Mouse (Mus musculus): ENCODE measurements around the gene Larp4. TPM values are rescaled to one million over a fixed set of nuclear protein-coding genes. Genes with fewer than 3 reads are reported as not detected.

The Larp4 gene
- polyA plus RNA-seq, 1 experiment from 2014 or later = 35.8 TPM

DNA sequence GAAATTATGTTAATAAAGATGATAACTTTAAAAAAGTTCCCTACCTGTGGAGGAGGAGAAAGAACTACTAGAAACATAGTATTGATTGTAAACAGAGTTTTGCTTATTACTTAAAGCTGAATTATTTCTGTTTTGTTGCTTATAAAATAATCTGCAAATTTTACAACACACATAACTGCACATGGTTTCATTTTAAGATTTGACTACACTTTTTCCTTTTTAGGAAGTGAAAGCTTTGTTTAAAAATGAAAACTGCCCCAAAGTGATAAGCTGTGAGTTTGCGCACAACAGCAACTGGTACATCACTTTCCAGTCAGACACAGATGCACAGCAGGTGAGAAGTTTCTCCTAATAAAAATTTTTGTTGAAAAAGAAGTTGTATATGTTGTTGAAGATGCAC is 23.2 kb downstream of the Larp4 start:
- WGBS (ENCODE audit: insufficient replicate concordance) = 98% methylated on average over 1 of the region's 1 CpGs
- Histone ChIP-seq H3K9ac (ENCODE audit: low read depth, low read length) (no peak overlapping the region), H3K4me3 (ENCODE audit: low read depth, low read length) (no peak overlapping the region), H3K4me1 (ENCODE audit: control insufficient read depth, insufficient read depth, low read length) (no peaks in the 10 kb centered on the region), H3K4me2 (no peak overlapping the region), H3K36me3 (ENCODE audit: control insufficient read depth, insufficient read depth, low read length) (peaks cover 21% of the 10 kb centered on the region), H3K27me3 (ENCODE audit: control insufficient read depth, insufficient read depth, low read length) (no peaks in the 10 kb centered on the region), H3K9me3 (replicated peaks; ENCODE audit: control insufficient read depth, low read length) (no peaks in the 10 kb centered on the region), H3K27ac (ENCODE audit: low read depth, low read length) (no peak overlapping the region)
- no peak for ATAC-seq (replicated peaks; ENCODE audit: insufficient number of reproducible peaks, low FRiP score, low TSS enrichment)

DNA sequence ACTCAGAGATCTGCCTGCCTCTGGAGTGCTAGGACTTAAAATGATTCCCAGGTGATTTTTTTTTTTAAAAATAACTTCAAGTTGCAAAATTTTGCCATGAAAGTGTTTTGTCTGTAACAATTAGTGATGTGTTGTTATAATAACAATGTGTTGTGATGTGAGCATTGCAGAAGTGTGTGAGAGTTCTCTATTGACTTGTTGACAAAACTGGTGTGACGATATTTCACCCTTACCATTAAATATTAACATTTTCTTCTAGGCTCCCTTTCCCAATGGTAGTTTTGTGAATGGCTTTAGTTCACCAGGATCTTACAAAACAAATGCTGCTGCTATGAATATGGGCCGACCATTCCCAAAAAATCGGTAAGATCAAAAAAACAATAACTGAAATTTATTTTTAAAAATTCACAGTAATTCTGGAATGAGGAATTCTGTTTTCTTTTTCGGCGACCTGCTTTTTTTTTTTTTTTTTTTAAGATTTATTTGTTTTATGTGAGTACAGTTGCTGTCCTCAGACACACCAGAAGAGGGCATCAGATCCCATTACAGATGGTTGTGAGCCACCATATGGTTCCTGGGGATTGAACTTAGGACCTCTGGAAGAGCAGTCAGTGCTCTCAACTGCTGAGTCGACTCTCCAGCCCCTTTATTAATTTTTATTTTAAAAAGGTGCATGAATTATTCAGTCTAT is 27.4 kb downstream of the Larp4 start:
- Histone ChIP-seq H3K27ac (ENCODE audit: low read depth, low read length) (no peak overlapping the region), H3K9me3 (replicated peaks; ENCODE audit: control insufficient read depth, low read length) (no peaks in the 10 kb centered on the region), H3K36me3 (ENCODE audit: control insufficient read depth, insufficient read depth, low read length) (peaks cover 14% of the 10 kb centered on the region), H3K4me2 (no peak overlapping the region), H3K4me1 (ENCODE audit: control insufficient read depth, insufficient read depth, low read length) (no peaks in the 10 kb centered on the region), H3K4me3 (ENCODE audit: low read depth, low read length) (no peak overlapping the region), H3K9ac (ENCODE audit: low read depth, low read length) (no peak overlapping the region), H3K27me3 (ENCODE audit: control insufficient read depth, insufficient read depth, low read length) (no peaks in the 10 kb centered on the region)
- ATAC-seq (replicated peaks; ENCODE audit: insufficient number of reproducible peaks, low FRiP score, low TSS enrichment) = no peak
- WGBS (ENCODE audit: insufficient replicate concordance) = 92% methylated on average over 6 of the region's 6 CpGs

- Histone ChIP-seq H3K27me3 (ENCODE audit: control insufficient read depth, insufficient read depth, low read length) (no peaks in the 10 kb centered on the region), H3K36me3 (ENCODE audit: control insufficient read depth, insufficient read depth, low read length) (peaks cover 23% of the 10 kb centered on the region), H3K4me3 (ENCODE audit: low read depth, low read length) (no peak overlapping the region), H3K4me1 (ENCODE audit: control insufficient read depth, insufficient read depth, low read length) (no peaks in the 10 kb centered on the region), H3K9ac (ENCODE audit: low read depth, low read length) (no peak overlapping the region), H3K4me2 (no peak overlapping the region), H3K9me3 (replicated peaks; ENCODE audit: control insufficient read depth, low read length) (no peaks in the 10 kb centered on the region), H3K27ac (ENCODE audit: low read depth, low read length) (no peak overlapping the region)
- ATAC-seq (replicated peaks; ENCODE audit: insufficient number of reproducible peaks, low FRiP score, low TSS enrichment) = no peak
- WGBS (ENCODE audit: insufficient replicate concordance) = 98% methylated on average over 1 of the region's 1 CpGs
Measured at GRCm38 (mm10) chr15:99999390-99999789, 29.5 kb downstream of the Larp4 start.

DNA sequence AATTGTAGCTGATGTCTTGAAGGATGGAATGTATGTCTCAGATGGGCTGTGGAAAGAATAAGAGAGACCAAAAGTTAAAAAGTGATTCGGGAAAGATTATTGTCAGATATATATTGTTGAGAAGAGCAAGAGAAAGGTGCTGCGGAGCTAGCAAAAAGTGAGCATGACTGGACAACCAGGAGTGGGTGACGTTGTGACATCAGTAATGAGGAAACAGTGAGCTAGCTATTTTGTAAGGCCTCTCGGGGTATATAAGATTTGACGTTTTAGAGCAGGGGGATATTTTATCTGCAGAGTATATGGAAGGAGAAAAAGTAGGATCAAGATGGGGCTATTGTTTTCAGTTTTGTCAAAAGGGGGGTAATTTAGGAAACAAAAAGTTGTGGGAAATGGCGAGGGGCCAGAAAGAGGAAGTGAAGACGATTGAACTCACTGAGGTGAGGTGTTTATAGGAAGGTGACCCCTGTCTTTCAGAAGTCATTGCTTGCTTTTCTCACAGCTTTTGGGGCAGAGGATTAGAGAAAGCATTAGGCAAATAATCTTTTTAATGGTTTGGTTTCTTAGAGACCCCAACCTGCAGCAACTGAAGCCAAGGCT is 34.9 kb downstream of the Larp4 start:
- H3K9ac ChIP-seq (ENCODE audit: low read depth, low read length) = no peak overlapping the region
- no peaks in the 10 kb centered on the region for H3K27me3 ChIP-seq (ENCODE audit: control insufficient read depth, insufficient read depth, low read length)
- no peak overlapping the region for H3K4me3 ChIP-seq (ENCODE audit: low read depth, low read length)
- H3K27ac ChIP-seq (ENCODE audit: low read depth, low read length) = no peak overlapping the region
- H3K4me2 ChIP-seq = no peak overlapping the region
- WGBS (ENCODE audit: insufficient replicate concordance) = 87% methylated on average over 7 of the region's 7 CpGs
- no peak for ATAC-seq (replicated peaks; ENCODE audit: insufficient number of reproducible peaks, low FRiP score, low TSS enrichment)
- H3K4me1 ChIP-seq (ENCODE audit: control insufficient read depth, insufficient read depth, low read length) = no peaks in the 10 kb centered on the region
- H3K9me3 ChIP-seq (replicated peaks; ENCODE audit: control insufficient read depth, low read length) = no peaks in the 10 kb centered on the region
- H3K36me3 ChIP-seq (ENCODE audit: control insufficient read depth, insufficient read depth, low read length) = peaks cover 31% of the 10 kb centered on the region

DNA sequence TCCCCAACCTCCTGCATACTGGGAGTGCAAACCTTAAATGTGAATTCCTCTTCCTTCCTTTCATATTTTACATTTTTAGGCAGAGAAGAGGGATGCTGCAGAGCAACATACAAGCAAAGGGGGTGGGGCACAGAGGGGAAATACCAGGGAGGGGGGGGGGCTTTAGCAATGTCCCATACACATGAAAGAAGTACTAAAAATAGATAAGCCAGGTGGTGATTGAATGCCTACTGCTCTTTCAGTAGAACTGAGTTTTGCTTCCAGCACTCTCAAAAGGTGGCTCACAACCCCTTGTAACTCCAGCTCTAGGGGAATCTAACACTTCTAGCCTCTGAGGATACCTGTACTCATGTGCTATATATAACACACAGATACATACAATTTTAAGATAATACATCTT is 36.3 kb downstream of the Larp4 start:
- Histone ChIP-seq H3K4me3 (ENCODE audit: low read depth, low read length) (no peak overlapping the region), H3K9me3 (replicated peaks; ENCODE audit: control insufficient read depth, low read length) (no peaks in the 10 kb centered on the region), H3K36me3 (ENCODE audit: control insufficient read depth, insufficient read depth, low read length) (peaks cover 31% of the 10 kb centered on the region), H3K9ac (ENCODE audit: low read depth, low read length) (no peak overlapping the region), H3K4me2 (no peak overlapping the region), H3K27ac (ENCODE audit: low read depth, low read length) (no peak overlapping the region), H3K4me1 (ENCODE audit: control insufficient read depth, insufficient read depth, low read length) (no peaks in the 10 kb centered on the region), H3K27me3 (ENCODE audit: control insufficient read depth, insufficient read depth, low read length) (no peaks in the 10 kb centered on the region)
- no peak for ATAC-seq (replicated peaks; ENCODE audit: insufficient number of reproducible peaks, low FRiP score, low TSS enrichment)

DNA sequence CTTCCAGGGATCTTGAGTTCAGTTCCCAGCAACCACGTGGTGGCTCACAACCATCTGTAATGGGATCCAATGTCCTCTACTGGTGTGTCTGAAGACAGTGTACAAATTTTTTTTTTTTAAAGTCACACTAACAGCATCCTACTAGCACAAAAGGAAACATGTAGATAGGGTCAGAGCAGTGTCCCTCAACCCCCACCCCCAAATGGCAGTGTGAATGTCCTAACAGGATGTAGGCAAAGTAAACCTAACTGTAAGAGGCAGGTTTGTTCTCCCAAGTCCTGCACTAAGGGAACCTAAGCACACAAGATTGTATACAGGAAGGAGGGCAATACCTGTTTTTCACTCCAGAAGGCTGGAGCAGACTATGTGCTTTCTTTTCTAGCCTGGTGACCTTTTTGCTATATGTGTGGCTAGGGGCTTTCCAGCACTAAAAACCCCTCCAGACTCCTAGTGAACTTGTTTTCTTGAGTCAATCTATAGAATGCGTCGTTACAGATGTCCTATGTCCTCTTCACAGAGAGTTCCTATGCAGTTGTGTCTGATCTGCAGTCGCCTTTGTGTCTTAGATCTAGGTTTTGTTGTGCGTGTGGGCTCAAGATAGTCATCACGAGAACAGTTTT is 48.5 kb downstream of the Larp4 start:
- 80% methylated on average over 6 of the region's 6 CpGs for WGBS (ENCODE audit: insufficient replicate concordance)
- no peak overlapping the region for H3K9ac ChIP-seq (ENCODE audit: low read depth, low read length)
- H3K9me3 ChIP-seq (replicated peaks; ENCODE audit: control insufficient read depth, low read length) = no peaks in the 10 kb centered on the region
- H3K4me1 ChIP-seq (ENCODE audit: control insufficient read depth, insufficient read depth, low read length) = peaks cover 7% of the 10 kb centered on the region; the same call in 1 of the 2 replicates
- H3K27me3 ChIP-seq (ENCODE audit: control insufficient read depth, insufficient read depth, low read length) = no peaks in the 10 kb centered on the region
- no peak for ATAC-seq (replicated peaks; ENCODE audit: insufficient number of reproducible peaks, low FRiP score, low TSS enrichment)
- H3K36me3 ChIP-seq (ENCODE audit: control insufficient read depth, insufficient read depth, low read length) = no peaks in the 10 kb centered on the region
- no peak overlapping the region for H3K4me2 ChIP-seq
- no peak overlapping the region for H3K4me3 ChIP-seq (ENCODE audit: low read depth, low read length)
- no peak overlapping the region for H3K27ac ChIP-seq (ENCODE audit: low read depth, low read length)

GRCm38 (mm10) chr15:100021175-100021574 is 51.3 kb downstream of the Larp4 start:
- no peak for ATAC-seq (replicated peaks; ENCODE audit: insufficient number of reproducible peaks, low FRiP score, low TSS enrichment)

GRCm38 (mm10) chr15:100022923-100023322 is 53.1 kb downstream of the Larp4 start:
- Histone ChIP-seq H3K4me3 (ENCODE audit: low read depth, low read length) (no peak overlapping the region), H3K9ac (ENCODE audit: low read depth, low read length) (no peak overlapping the region), H3K27ac (ENCODE audit: low read depth, low read length) (no peak overlapping the region), H3K9me3 (replicated peaks; ENCODE audit: control insufficient read depth, low read length) (no peaks in the 10 kb centered on the region), H3K36me3 (ENCODE audit: control insufficient read depth, insufficient read depth, low read length) (no peaks in the 10 kb centered on the region), H3K4me1 (ENCODE audit: control insufficient read depth, insufficient read depth, low read length) (peaks cover 11% of the 10 kb centered on the region), H3K27me3 (ENCODE audit: control insufficient read depth, insufficient read depth, low read length) (no peaks in the 10 kb centered on the region), H3K4me2 (no peak overlapping the region)
- no peak for ATAC-seq (replicated peaks; ENCODE audit: insufficient number of reproducible peaks, low FRiP score, low TSS enrichment)
- WGBS (ENCODE audit: insufficient replicate concordance) = 18% methylated on average over 5 of the region's 5 CpGs

More at GRCm38 (mm10) chr15:100021175-100021574, 51.3 kb downstream of the Larp4 start:
- Histone ChIP-seq H3K27me3 (ENCODE audit: control insufficient read depth, insufficient read depth, low read length) (no peaks in the 10 kb centered on the region), H3K9ac (ENCODE audit: low read depth, low read length) (no peak overlapping the region), H3K36me3 (ENCODE audit: control insufficient read depth, insufficient read depth, low read length) (no peaks in the 10 kb centered on the region), H3K4me1 (ENCODE audit: control insufficient read depth, insufficient read depth, low read length) (peaks cover 11% of the 10 kb centered on the region), H3K9me3 (replicated peaks; ENCODE audit: control insufficient read depth, low read length) (no peaks in the 10 kb centered on the region), H3K27ac (ENCODE audit: low read depth, low read length) (no peak overlapping the region), H3K4me3 (ENCODE audit: low read depth, low read length) (no peak overlapping the region), H3K4me2 (no peak overlapping the region)
- 70% methylated on average over 1 of the region's 1 CpGs for WGBS (ENCODE audit: insufficient replicate concordance)
